Mouse (Mus musculus) megakaryocyte-erythroid progenitor cell, adult 5-6 weeks (primary cell): ENCODE results near the gene Dock8. TPM values are rescaled to one million over a fixed set of nuclear protein-coding genes. Genes with fewer than 3 reads are reported as not detected.

ENCODE experiments used
- ATAC-seq: replicated peaks from 2 replicates; pipeline ENCODE4 v1.8.0; 2016; ENCODE audit warnings: mild to moderate bottlenecking, inconsistent platforms; ENCODE audit not compliant: severe bottlenecking, poor library complexity, low FRiP score, low TSS enrichment
- total RNA-seq, 2 experiments: library from RNA; stranded (forward) in 1 of 2; stranded (reverse) in 1 of 2; fragments of 200-1000, 215-1000 nt in 1 of 2; fragments of >200 nt in 1 of 2; fragmentation: Nextera tagmentation in 1 of 2; gene quantifications; 2 replicates each; pipeline ENCODE4 v1.2.3; 2014 to 2017

The Dock8 gene
- total RNA-seq, 2 experiments from 2014 or later, result 21.8 to 36.4 TPM

DNA sequence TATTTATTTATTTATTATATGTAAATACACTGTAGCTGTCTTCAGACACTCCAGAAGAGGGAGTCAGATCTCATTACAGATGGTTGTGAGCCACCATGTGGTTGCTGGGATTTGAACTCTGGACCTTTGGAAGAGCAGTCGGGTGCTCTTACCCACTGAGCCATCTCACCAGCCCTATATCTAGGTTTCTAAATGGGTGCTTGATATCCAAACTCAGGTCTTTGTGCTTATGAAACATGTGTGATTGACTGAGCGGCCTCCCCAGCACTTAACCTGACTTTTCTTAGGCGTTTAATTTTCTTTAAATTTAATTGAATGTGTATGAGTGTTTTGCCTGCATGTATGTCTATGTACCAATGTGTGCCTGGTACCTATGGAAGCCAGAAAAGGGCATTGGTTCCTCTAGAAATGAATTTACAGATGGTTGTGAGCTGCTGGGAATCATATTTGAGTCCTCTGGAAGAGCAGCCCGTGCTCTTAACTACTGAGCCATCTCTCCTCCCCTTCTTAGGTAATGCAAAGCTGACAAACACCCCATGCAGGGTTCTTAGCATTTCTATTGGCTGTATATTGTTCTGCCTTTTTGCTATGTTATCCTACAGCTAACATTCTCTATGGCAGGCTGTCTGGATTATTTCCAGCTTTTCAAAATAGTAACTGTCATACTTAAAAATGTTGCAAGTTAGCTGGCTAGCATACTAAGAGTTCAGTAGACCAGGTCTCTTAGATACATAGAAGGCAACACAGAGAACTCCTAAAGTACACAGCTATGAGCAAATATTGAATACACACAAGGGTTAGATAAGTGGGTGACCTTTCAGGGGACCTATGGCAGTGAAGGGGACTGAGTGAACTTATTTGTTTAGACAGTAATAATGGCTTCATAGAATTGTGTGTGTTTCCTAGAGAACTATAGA, 231.0 kb downstream of the Dock8 start:
- no peak for ATAC-seq

- no peak for ATAC-seq
Measured at GRCm38 (mm10) chr19:25230975-25231334, 231.6 kb downstream of the Dock8 start.

DNA sequence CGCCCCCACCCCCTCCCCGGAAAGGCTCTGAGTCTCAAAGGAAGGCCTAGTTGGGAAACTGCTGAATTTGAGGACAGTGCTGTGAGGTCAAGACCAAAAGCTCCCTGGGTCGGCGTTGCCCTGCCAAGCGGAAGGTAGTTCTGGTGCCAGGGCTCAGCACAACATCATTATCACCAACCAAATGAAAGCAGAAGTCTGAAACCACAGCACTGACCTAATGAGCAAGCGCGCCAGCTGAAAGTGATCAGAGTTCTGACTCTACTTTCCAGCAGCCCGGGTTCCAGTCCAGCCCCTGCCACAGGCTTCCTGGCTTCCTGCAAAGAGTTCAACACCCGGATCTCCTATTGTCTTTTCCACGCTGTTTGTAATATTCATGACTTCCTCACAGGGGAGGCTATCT, 232.7 kb downstream of the Dock8 start:
- ATAC-seq, result no peak

GRCm38 (mm10) chr19:25236596-25237491, 237.5 kb downstream of the Dock8 start, which contains the start of gene Kank1:
Kank1 (plus strand) TSS chr19:25236975.
- ATAC-seq, result peak; percentile 78

DNA sequence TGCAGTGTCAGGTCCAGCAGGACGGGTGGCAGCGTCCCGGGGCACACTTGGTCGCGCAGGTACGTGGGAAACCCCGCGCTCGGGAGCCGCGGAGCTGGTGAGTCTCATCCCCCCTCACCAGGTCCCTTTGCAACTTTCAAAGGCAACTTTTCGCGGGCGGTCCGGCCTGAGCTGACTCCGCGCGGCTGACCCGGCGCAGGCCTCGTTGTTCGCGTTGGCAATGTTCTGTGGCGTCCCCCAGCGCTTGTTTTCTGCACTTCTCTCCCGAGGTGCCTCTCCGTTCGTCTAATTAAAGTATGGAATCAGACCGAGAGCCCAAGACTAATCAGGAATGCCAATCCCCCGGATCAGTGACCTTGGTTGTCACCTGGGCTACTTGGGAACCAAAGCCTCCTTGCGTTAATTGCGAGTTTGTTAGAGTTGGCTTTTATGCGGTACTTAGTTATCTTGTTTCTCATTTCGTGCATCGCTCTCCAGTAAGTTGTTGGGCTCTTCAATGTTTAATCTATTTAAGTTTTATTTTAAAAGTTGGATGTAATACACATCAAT, 238.2 kb downstream of the Dock8 start:
- no peak for ATAC-seq

DNA sequence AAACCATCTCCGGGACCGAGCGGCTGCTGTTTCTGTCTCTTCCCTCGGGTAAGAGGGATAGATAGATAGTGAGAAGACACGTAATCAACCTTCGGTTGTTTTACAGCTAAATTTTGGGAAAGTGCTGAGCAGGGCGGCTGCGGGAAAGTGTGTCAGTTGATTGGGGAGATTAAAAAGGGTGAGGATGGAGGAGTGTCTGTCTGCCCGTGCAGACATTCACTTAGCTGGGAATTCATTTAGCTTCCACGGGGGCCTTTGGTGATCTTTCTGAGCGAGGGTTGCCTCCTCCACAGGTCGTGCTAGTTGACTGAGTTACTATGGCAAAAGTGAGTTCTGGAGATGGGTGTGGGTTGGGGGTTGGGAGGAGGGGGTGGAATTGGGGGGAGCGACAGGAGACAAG, 238.8 kb downstream of the Dock8 start:
- no peak for ATAC-seq

GRCm38 (mm10) chr19:25243566-25243965, 244.2 kb downstream of the Dock8 start:
- ATAC-seq, result no peak

- no peak for ATAC-seq
Measured at GRCm38 (mm10) chr19:25246062-25246461, 246.7 kb downstream of the Dock8 start.

DNA sequence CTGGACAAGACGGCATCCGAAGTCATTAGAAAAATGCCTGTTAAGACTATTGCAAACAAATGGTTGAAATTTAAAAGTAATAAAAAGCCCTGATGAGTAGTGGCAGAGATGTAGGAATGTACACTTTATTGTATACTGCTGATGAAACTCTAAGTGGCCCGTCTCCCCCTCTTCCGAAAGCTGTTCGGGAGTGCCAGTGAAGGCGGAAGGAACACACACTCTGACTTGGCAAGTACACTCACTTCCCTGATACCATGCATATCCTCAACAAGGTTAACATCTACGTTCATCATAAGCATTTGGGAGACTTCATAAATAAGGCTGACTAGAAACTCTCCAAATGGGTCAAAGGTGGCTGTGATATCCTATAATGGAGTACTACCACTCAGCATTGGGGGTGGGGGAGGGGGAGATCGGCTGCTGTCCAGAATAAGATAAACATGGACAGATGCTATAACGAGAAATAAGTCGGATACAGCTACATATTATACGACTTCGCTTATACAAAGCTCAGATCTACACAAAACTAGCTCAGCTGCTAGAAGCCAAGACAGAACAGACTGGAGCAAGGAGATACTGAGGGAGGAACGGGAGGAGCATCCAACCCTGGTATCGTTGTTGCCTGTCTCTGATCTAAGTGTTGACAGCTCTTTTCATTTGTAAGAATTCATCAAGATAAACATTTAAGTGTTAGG, 248.7 kb downstream of the Dock8 start:
- no peak for ATAC-seq

DNA sequence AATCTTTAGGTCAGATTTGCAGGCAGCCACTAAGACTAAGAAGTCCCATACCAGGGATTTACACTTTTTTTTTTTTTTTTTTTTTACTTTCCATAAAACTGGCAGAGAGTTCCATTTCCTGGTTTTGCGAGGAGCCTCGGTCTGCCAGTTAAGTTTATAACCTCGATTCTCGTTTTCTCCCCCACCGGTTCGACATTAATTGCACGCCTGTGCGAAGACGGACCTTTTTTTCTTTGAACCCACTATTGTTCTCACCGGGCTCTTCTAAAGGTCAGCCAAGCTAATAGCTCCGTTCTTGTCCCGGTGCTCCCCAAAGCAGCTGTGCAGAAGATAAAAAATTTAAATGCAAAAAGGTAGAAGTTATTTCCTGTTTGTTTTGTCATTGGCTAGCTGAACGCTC, 249.9 kb downstream of the Dock8 start:
- ATAC-seq, result no peak

- ATAC-seq, result no peak
Measured at GRCm38 (mm10) chr19:25251610-25252140, 252.3 kb downstream of the Dock8 start.

Other genes starting within 250 kb of the Dock8 start
- not detected in 2 replicates for gene Pgm5, start 137.7 kb upstream of the Dock8 start, total RNA-seq (2014; fragmentation: Nextera tagmentation)
- gene Pgm5, start 137.7 kb upstream of the Dock8 start, total RNA-seq (2017), result not detected in 2 replicates
- 165 and 186 TPM in 2 replicates for gene Gm10053, start 123.8 kb upstream of the Dock8 start, total RNA-seq (2014; fragmentation: Nextera tagmentation)
- gene Gm10053, start 123.8 kb upstream of the Dock8 start, total RNA-seq (2017), result 47.6 and 162 TPM in 2 replicates
- gene Foxd4, start 98.3 kb upstream of the Dock8 start, total RNA-seq (2014; fragmentation: Nextera tagmentation), result not detected in 2 replicates
- gene Foxd4, start 98.3 kb upstream of the Dock8 start, total RNA-seq (2017), result not detected in 2 replicates
- gene Cbwd1, start 37.9 kb upstream of the Dock8 start, total RNA-seq (2014; fragmentation: Nextera tagmentation), result 12.1 and 26.2 TPM in 2 replicates
- gene Cbwd1, start 37.9 kb upstream of the Dock8 start, total RNA-seq (2017), result 35.4 and 46.7 TPM in 2 replicates
- 0.27 TPM in 1 of 2 replicates, not detected in the other for gene Kank1, start 237.4 kb downstream of the Dock8 start, total RNA-seq (2014; fragmentation: Nextera tagmentation)
- gene Kank1, start 237.4 kb downstream of the Dock8 start, total RNA-seq (2017), result not detected in 2 replicates